Mouse (Mus musculus): ENCODE data around the gene Hoxc5.

DNA sequence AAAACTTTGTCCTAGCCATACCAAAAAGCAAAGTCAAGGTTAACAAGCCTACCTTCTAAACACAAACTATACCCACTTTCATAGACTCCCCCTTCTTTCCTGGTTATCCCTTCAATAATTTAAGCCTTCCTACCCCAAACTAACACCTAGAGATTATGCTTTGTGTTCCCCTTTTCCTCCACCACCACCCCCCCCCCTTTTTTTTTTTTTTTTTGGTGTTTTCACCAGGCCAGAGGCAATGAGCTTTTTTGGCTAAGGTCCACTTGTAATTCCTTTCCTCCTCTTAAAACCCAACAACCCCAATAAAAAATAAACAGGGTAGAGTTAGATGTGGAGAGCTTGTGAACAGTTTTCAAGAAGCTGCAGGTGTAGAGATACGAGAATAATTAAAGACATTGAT is 2.1 kb downstream of the Hoxc5 start:
- no peak for TF ChIP-seq CTCF (IDR thresholded peaks at IDR 0.05; ENCODE audit: low read depth)
- no peak for TF ChIP-seq EP300 (IDR thresholded peaks at IDR 0.05; ENCODE audit: low read depth)
